Mouse (Mus musculus) left cerebral cortex, adult 18-20 months (tissue): Measurements from ENCODE around the gene A930009A15Rik. TPM values are rescaled to one million over a fixed set of nuclear protein-coding genes. Genes with fewer than 3 reads are reported as not detected.

Source experiments
- DNase-seq, 2 experiments: peaks; one replicate each; pipeline ENCODE4 v3.0.0; 2021 to 2022; ENCODE audit warnings: low spot score in 2 of 2, mixed read lengths in 1 of 2
- total RNA-seq, 2 experiments: library from RNA; stranded (reverse); gene quantifications; 2 replicates each; pipeline ENCODE4 v1.2.3; 2021

A930009A15Rik gene
- total RNA-seq, 2 experiments from 2014 or later = not detected

GRCm38 (mm10) chr10:115579076-115579475 is 9.3 kb downstream of the A930009A15Rik start:
- DNase-seq = no peak

- DNase-seq = no peak
Measured at GRCm38 (mm10) chr10:115579494-115579893, 9.7 kb downstream of the A930009A15Rik start.

- no peak for DNase-seq
Measured at GRCm38 (mm10) chr10:115581971-115582370, 12.2 kb downstream of the A930009A15Rik start.

- no peak for DNase-seq
Measured at GRCm38 (mm10) chr10:115583071-115583470, 13.3 kb downstream of the A930009A15Rik start.

- no peak for DNase-seq
Measured at GRCm38 (mm10) chr10:115584656-115585055, 14.9 kb downstream of the A930009A15Rik start.

GRCm38 (mm10) chr10:115585491-115586245 is 15.9 kb downstream of the A930009A15Rik start:
- no peak for DNase-seq

GRCm38 (mm10) chr10:115586246-115587231 is 16.8 kb downstream of the A930009A15Rik start:
- DNase-seq = peak in 1 of 2 experiments; percentile 7

- peak; percentile 54 to 71 for DNase-seq
Measured at GRCm38 (mm10) chr10:115587301-115587969, 17.6 kb downstream of the A930009A15Rik start, which contains the start of gene Lgr5. Gene Lgr5 (minus strand): TSS chr10:115587780.

- DNase-seq = no peak
Measured at GRCm38 (mm10) chr10:115587979-115588378, 18.2 kb downstream of the A930009A15Rik start.

- DNase-seq = no peak
Measured at GRCm38 (mm10) chr10:115593221-115593620, 23.4 kb downstream of the A930009A15Rik start.

- no peak for DNase-seq
Measured at GRCm38 (mm10) chr10:115593651-115594050, 23.9 kb downstream of the A930009A15Rik start.

GRCm38 (mm10) chr10:115595748-115596147 is 26.0 kb downstream of the A930009A15Rik start:
- no peak for DNase-seq

GRCm38 (mm10) chr10:115617456-115618287 is 47.9 kb downstream of the A930009A15Rik start:
- DNase-seq = peak; percentile 10 to 35

- no peak for DNase-seq
Measured at GRCm38 (mm10) chr10:115618288-115618856, 48.6 kb downstream of the A930009A15Rik start.

- DNase-seq = no peak
Measured at GRCm38 (mm10) chr10:115623481-115623880, 53.7 kb downstream of the A930009A15Rik start.

GRCm38 (mm10) chr10:115623956-115624671 is 54.3 kb downstream of the A930009A15Rik start:
- peak; percentile 15 to 31 for DNase-seq

- no peak for DNase-seq
Measured at GRCm38 (mm10) chr10:115624957-115625356, 55.2 kb downstream of the A930009A15Rik start.

- DNase-seq = no peak
Measured at GRCm38 (mm10) chr10:115626678-115627077, 56.9 kb downstream of the A930009A15Rik start.
